Mouse (Mus musculus) heart, embryonic 16.5 days (tissue): ENCODE data around the gene Pnpla1. TPM values are rescaled to one million over a fixed set of nuclear protein-coding genes. Genes with fewer than 3 reads are reported as not detected.

Source experiments
- ATAC-seq: fragments of 200-750 bp; cut with Nextera tagmentation; replicated peaks from 2 replicates; pipeline ENCODE4 v1.8.0; 2017; ENCODE audit warnings: moderate number of reproducible peaks; ENCODE audit not compliant: insufficient read depth, low FRiP score; ENCODE audit errors: extremely low read depth
- H3K27ac ChIP-seq: fragments of 300-500 bp; sonication (generic); 2 replicates; pipeline ENCODE4 v1.5.1; 2014; ENCODE audit warnings: mild to moderate bottlenecking, low read length, control low read depth, moderate library complexity
- H3K27me3 ChIP-seq: fragments of 300-500 bp; sonication (generic); 2 replicates; pipeline ENCODE4 v1.6.1; 2014; ENCODE audit warnings: low read length, mixed read lengths; ENCODE audit not compliant: control insufficient read depth, insufficient read depth
- H3K36me3 ChIP-seq: fragments of 300-500 bp; sonication (generic); 2 replicates; pipeline ENCODE4 v1.6.1; 2014; ENCODE audit not compliant: control insufficient read depth, insufficient read depth
- H3K4me1 ChIP-seq: fragments of 300-500 bp; sonication (generic); 2 replicates; pipeline ENCODE4 v1.6.1; 2014; ENCODE audit warnings: low read length, mixed read lengths; ENCODE audit not compliant: control insufficient read depth, insufficient read depth
- H3K4me2 ChIP-seq: fragments of 300-500 bp; sonication (generic); 2 replicates; pipeline ENCODE4 v1.6.1; 2014; ENCODE audit warnings: low read depth, mild to moderate bottlenecking, control low read depth, low read length
- H3K4me3 ChIP-seq: fragments of 300-500 bp; sonication (generic); 2 replicates; pipeline ENCODE4 v1.5.1; 2014; ENCODE audit warnings: mild to moderate bottlenecking, control low read depth, low read length
- H3K9ac ChIP-seq: fragments of 300-500 bp; sonication (generic); 2 replicates; pipeline ENCODE4 v1.6.1; 2014; ENCODE audit warnings: low read length, control low read depth
- H3K9me3 ChIP-seq: fragments of 300-500 bp; sonication (generic); replicated peaks from 2 replicates; pipeline ENCODE4 v1.6.1; 2016; ENCODE audit warnings: low read length; ENCODE audit not compliant: control insufficient read depth
- WGBS: fragments of 180-500 bp; shearing (Covaris S2); extraction: QIAGEN DNeasy Blood & Tissue Kit; methylation state at CpG from one replicate; pipeline ENCODE4 v1.1.7; 2014; 5-methylcytosine and 5-hydroxymethylcytosine counted together
- polyA plus RNA-seq: library from polyadenylated mRNA; unstranded; fragments of >200 nt; fragmentation: Nextera tagmentation; extraction: Ambion mirVana; gene quantifications from 2 replicates; pipeline ENCODE4 v1.2.1, GENCODE M21; 2015

The Pnpla1 gene
- polyA plus RNA-seq, 1 experiment from 2014 or later = 0.03 TPM

- 100% methylated on average over 1 of the region's 1 CpGs for WGBS
- H3K36me3 ChIP-seq = no peaks in the 10 kb centered on the region
- ATAC-seq = no peak
Observed at GRCm38 (mm10) chr17:28916520-28916919, 58.3 kb downstream of the Pnpla1 start.

GRCm38 (mm10) chr17:28921086-28921485 lies 62.9 kb downstream of the Pnpla1 start:
- Histone ChIP-seq H3K4me2 (peak overlapping the region; percentile 27; the same call in 1 of the 2 replicates), H3K27me3 (no peaks in the 10 kb centered on the region), H3K4me1 (peaks cover 4% of the 10 kb centered on the region; the same call in 1 of the 2 replicates), H3K27ac (no peak overlapping the region), H3K36me3 (no peaks in the 10 kb centered on the region), H3K9ac (no peak overlapping the region), H3K4me3 (no peak overlapping the region), H3K9me3 (no peaks in the 10 kb centered on the region)
- WGBS = 30% methylated on average over 8 of the region's 8 CpGs
- no peak for ATAC-seq

More at GRCm38 (mm10) chr17:28916520-28916919, 58.3 kb downstream of the Pnpla1 start:
- Histone ChIP-seq H3K4me3 (no peak overlapping the region), H3K4me1 (peaks cover 4% of the 10 kb centered on the region; the same call in 1 of the 2 replicates), H3K4me2 (no peak overlapping the region), H3K27me3 (no peaks in the 10 kb centered on the region), H3K9ac (no peak overlapping the region), H3K9me3 (no peaks in the 10 kb centered on the region), H3K27ac (no peak overlapping the region)

- Histone ChIP-seq H3K27me3 (no peaks in the 10 kb centered on the region), H3K4me3 (no peak overlapping the region), H3K4me2 (no peak overlapping the region), H3K36me3 (no peaks in the 10 kb centered on the region), H3K27ac (no peak overlapping the region), H3K9me3 (no peaks in the 10 kb centered on the region), H3K9ac (no peak overlapping the region), H3K4me1 (peaks cover 6% of the 10 kb centered on the region; the same call in 1 of the 2 replicates)
- 56% methylated on average over 6 of the region's 6 CpGs for WGBS
- ATAC-seq = no peak
Observed at GRCm38 (mm10) chr17:28922096-28922495, 63.9 kb downstream of the Pnpla1 start.

GRCm38 (mm10) chr17:28924957-28925595 lies 66.9 kb downstream of the Pnpla1 start:
- Histone ChIP-seq H3K9me3 (no peaks in the 10 kb centered on the region), H3K4me2 (no peak overlapping the region), H3K4me3 (no peak overlapping the region), H3K27ac (no peak overlapping the region), H3K9ac (no peak overlapping the region), H3K4me1 (peaks cover 10% of the 10 kb centered on the region), H3K36me3 (no peaks in the 10 kb centered on the region), H3K27me3 (no peaks in the 10 kb centered on the region)
- WGBS = 78% methylated on average over 8 of the region's 8 CpGs
- ATAC-seq = no peak

- Histone ChIP-seq H3K9me3 (no peaks in the 10 kb centered on the region), H3K4me1 (peaks cover 11% of the 10 kb centered on the region), H3K27ac (no peak overlapping the region; the same call in 1 of the 2 replicates), H3K9ac (peak overlapping the region; percentile 50; the same call in 1 of the 2 replicates), H3K27me3 (no peaks in the 10 kb centered on the region), H3K36me3 (no peaks in the 10 kb centered on the region), H3K4me3 (no peak overlapping the region), H3K4me2 (peak overlapping the region; percentile 37; the same call in 1 of the 2 replicates)
- ATAC-seq = no peak
- 8% methylated on average over 13 of the region's 13 CpGs for WGBS
Observed at GRCm38 (mm10) chr17:28926380-28926779, 68.2 kb downstream of the Pnpla1 start.

GRCm38 (mm10) chr17:28926866-28927635 lies 68.8 kb downstream of the Pnpla1 start:
- H3K9me3 ChIP-seq = no peaks in the 10 kb centered on the region
- H3K4me1 ChIP-seq = peaks cover 13% of the 10 kb centered on the region
- H3K9ac ChIP-seq = no peak overlapping the region
- H3K36me3 ChIP-seq = no peaks in the 10 kb centered on the region
- H3K4me2 ChIP-seq = no peak overlapping the region
- 0 out of 2 replicates have a peak overlapping the region, but pooled peaks have one; percentile 5 for H3K27ac ChIP-seq
- no peak for ATAC-seq
- WGBS = 43% methylated on average over 15 of the region's 15 CpGs
- no peaks in the 10 kb centered on the region for H3K27me3 ChIP-seq
- no peak overlapping the region for H3K4me3 ChIP-seq

- Histone ChIP-seq H3K27ac (no peak overlapping the region), H3K36me3 (no peaks in the 10 kb centered on the region), H3K9me3 (no peaks in the 10 kb centered on the region), H3K4me3 (no peak overlapping the region), H3K9ac (no peak overlapping the region), H3K4me1 (peaks cover 13% of the 10 kb centered on the region), H3K4me2 (no peak overlapping the region), H3K27me3 (no peaks in the 10 kb centered on the region)
- ATAC-seq = no peak
- 69% methylated on average over 9 of the region's 9 CpGs for WGBS
Observed at GRCm38 (mm10) chr17:28928004-28928403, 69.8 kb downstream of the Pnpla1 start.

GRCm38 (mm10) chr17:28929369-28929768 lies 71.2 kb downstream of the Pnpla1 start:
- H3K9ac ChIP-seq = no peak overlapping the region
- no peak overlapping the region for H3K4me3 ChIP-seq
- H3K4me1 ChIP-seq = peaks cover 13% of the 10 kb centered on the region
- no peak overlapping the region; the same call in 1 of the 2 replicates for H3K27ac ChIP-seq
- H3K4me2 ChIP-seq = no peak overlapping the region
- no peaks in the 10 kb centered on the region for H3K27me3 ChIP-seq
- ATAC-seq = no peak
- WGBS = 94% methylated on average over 4 of the region's 4 CpGs
- no peaks in the 10 kb centered on the region for H3K36me3 ChIP-seq
- no peaks in the 10 kb centered on the region for H3K9me3 ChIP-seq
